Mouse (Mus musculus): ENCODE data around the gene Gpc5.

DNA sequence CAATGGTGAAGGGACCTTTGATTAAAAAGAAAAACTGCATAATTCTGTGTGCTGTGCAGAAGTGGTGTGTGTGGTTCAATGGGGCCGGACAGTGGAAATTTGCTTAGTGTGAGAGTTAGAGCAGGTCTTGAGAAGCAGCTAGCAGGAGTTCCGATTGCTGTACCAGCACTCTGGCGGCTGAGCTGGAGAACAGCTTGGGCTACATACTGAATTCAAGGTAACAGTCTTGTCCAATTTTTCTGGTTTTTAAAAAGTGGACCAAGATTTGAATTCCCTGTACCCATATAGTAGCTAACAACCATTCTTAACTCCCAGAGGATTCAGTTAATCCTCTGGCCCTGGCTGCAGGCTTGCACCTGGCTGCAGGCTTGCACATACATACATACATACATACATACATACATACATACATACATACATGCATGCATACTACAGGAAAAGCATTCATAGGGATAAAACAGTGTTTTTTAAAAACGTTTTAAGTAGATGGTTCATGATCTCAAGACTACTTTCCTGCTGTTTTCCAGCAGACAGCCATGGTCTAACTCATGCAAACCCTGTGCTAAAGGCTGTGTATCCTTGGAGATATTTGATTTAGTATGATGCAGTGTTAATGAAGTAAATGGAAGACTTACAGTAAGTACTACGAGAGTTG lies 40.8 kb upstream of the Gpc5 start:
- TF ChIP-seq CTCF (IDR thresholded peaks at IDR 0.05; ENCODE audit: borderline replicate concordance, insufficient read depth, low read depth, low read length), result no peak
- no peak for TF ChIP-seq POLR2A (IDR thresholded peaks at IDR 0.05; ENCODE audit: borderline replicate concordance, insufficient read depth, low read length)
